Mouse (Mus musculus): ENCODE data around the gene Secisbp2l. TPM values are rescaled to one million over a fixed set of nuclear protein-coding genes. Genes with fewer than 3 reads are reported as not detected.

The Secisbp2l gene
- polyA plus RNA-seq, 1 experiment, result 6.4 TPM

DNA sequence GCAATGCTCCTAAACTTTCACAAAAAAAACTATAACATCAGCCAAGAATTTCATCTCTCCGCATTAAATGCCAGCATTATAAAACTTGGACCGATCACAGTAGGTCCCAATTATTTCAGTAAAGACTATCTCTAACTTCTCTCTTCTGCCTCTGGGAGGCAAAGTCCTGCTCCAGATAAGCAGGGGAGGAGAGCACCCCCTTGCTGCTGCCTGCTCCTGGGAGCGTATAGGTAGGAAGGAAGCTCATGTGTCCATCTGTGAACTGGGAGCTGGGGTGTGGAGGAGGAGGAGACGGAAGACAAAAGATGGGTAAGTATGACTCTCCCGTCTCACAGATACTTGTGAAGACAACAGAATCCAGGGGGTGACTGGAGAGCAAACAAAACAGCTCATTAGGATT is 44.0 kb downstream of the Secisbp2l start:
- no peak for TF ChIP-seq GATA1 (IDR thresholded peaks at IDR 0.05; ENCODE audit: low read length)

DNA sequence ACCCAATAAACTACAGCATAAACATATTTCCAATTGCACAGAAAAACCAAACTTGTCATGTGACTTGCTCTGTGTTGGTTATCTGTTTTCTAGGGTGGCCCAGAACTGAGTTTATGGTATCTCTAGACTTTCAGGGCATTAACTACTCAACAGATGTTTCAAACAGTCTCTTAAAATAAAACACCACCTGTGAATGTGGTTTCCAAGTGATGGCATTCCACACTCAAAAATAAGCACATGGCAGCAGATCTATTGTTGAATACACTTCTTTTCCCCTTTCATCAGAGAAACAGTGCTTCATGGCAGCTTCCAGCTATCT is 46.7 kb downstream of the Secisbp2l start:
- no peak for TF ChIP-seq GATA1 (IDR thresholded peaks at IDR 0.05; ENCODE audit: low read length)

DNA sequence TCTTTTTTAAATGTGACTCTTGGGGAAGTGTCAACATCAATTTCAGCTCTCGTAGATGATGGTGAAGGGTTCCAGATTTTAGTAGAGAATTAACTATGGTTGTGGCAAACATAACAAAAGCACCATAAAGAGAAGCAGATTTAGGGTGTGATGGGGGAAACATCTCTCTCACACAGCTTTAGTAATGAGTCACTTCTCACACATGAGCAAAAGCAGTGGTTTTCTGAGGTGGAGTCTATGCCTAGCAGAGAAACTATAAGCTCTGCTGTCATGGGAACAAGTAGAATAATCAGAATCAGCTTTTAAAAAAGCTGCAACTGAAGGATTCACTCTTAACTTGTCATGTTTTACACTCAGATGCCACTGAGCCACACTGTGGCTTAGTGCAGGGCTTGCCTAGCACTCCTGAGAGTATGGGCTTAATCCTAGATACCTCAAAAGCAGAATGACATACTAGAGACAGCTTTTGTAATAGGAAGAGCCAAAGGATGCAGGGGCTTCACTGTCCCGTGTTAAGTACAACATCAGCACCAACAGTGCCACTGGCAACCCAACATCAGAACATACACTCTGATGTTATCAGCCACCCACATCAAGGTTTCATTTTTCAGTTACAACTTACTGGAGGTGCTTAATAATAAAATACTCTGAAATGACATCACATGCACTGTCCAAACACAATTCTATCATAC is 47.2 kb downstream of the Secisbp2l start:
- no peak for TF ChIP-seq GATA1 (IDR thresholded peaks at IDR 0.05; ENCODE audit: low read length)

DNA sequence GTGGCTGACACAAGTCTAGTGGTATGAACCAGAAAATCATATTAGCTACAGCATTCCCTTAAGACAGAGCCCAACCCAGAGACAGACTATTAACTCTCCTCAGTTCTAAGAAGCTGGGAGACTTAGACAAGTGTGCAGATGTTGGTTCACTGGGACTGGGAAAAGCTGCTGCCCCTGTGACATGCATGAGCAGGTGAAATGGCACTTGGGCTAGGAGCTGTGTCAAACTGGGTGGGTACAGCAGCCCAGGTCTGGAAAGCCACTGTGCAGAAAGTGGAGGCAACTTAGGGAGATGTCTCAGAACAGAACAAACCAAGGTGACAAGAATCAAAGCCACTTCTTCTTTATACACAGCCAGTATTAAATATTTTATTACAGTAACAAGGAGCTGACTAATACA is 47.9 kb downstream of the Secisbp2l start:
- TF ChIP-seq GATA1 (IDR thresholded peaks at IDR 0.05; ENCODE audit: low read length), result no peak

DNA sequence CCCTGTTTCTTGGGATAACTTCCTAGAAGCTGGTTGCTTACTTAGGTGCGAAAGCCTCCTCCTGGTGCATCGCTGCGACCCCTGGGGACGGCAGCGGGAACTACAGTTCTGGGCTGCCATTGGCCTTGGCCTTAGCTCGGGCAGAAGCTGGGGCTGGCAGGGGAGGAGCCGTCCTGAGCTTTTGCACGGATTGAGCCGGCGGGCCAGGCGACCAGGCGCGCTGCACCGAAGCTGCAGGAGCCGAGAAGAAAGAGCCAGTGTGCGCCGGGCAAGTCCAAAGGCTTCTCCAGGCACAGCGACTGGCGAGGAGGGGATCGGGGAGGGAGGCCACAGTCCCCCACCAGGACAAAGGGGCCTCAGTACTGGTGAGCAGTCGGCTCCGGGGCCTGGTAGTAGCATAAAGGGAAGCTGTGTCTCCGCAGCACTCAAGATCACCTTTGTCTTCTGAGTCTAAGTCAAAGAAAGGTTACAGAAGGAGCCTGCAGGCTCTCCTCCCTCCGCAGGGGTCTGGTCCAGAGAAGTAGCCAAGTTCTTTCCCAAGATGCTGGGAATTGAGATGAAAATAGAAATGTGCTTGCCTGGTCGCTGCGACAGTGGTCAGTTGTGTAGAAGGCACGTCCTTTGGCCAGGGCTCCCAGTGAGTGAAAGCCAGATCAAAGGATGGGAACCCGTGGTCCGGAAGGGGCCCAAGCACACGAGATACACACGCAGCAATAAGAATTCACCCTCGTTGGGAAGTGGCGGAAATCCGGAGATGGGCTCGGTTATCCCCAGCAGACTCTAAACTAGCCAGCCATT is 50.7 kb downstream of the Secisbp2l start:
- no peak for TF ChIP-seq GATA1 (IDR thresholded peaks at IDR 0.05; ENCODE audit: low read length)

DNA sequence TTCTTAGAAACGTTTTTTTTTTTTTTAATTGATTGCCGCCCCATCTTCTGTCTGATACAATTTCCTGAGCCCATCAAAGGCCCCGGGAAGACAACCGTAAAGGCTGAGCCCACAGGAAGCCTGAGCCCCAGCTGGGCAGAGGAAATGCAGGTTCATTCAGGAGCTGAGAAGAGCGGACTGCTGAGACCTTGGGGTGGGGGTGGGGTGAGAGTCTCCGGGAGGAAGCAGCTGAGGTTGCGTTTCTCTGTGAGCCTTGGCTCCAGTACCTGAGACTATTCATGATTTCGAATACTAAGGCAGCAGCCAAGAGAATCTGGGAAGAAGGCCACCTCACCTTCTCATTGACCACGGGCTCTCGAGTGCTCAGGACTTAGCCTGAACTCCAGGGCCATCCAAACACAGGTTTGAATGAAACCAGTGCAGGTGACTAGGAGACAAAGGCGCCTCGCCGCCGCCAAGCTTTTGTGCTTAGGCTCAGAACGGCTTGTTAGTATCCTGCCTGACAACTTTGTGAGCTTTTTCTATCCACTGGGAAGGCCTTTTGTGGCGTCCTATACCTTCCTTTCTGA is 58.0 kb downstream of the Secisbp2l start:
- TF ChIP-seq GATA1 (IDR thresholded peaks at IDR 0.05; ENCODE audit: low read length), result no peak

DNA sequence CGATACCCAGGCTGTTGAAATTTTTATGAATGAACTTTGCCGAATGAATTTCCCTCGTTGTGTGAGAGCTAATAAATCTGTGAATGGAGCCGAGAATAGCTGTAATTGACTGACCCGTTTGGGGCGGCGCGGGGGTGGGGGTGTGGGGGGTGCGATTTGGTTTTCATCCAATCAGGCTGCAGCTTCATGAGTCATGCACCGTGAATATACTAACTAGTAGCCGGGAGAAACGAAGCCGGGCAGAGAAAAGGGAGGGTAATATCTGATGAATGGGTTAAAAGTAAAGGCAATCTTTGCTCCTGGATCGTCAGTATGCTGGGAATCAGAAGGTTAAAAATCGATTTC is 58.6 kb downstream of the Secisbp2l start, which contains the start of gene Shc4:
Shc4 (minus strand) TSS at position 63 of the 345 bp plus-strand sequence.
- TF ChIP-seq GATA1 (IDR thresholded peaks at IDR 0.05; ENCODE audit: low read length), result no peak

DNA sequence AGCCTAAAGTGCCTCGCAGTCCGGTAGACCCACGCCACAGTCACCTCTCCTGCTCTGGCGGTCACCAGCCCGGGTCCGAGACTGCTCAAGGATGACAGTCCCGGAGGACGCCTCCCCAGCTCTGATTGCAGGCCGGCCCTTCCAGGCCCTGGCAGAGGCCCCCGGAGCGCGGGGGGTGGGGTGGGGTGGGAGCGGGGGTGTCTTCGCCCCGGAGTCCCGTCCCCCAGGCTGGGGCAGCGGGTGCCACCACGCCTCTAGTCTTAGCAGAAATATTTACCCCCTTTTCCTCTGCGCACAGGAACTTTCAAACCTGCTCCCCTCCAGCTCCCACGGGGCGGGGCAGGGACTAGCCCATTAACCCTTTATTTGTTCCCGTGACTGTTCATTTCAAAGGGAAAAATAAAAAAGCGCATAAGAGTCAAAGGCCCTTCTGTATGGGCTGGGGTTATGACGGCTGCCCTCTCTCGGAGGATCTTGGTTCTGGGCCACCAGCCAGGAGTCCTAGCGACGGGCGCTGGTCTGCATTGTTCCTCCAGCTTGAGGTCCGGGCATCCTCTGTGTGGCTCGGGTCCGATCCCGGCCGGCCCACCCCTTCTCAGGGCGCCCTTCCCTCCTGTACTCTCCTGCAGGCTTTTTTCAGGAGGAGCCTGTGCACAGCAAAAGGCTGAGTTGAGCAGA is 59.1 kb downstream of the Secisbp2l start:
- no peak for TF ChIP-seq GATA1 (IDR thresholded peaks at IDR 0.05; ENCODE audit: low read length)

DNA sequence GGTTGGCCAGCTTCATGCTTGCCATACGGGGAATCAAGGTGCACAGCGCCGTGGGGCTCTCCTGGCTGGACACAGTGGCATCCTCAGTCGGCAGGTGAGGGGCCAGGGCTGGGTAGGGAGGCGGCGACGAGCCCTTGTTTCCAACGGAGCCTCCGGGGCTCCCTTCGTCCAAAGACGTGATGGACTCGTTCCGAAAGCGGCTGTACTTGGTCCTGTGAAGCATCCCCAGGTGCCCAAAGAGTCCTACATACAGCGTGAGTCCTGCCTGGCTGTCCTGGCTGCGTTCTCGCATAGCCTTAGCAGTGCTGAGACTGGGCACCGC is 59.6 kb downstream of the Secisbp2l start:
- no peak for TF ChIP-seq GATA1 (IDR thresholded peaks at IDR 0.05; ENCODE audit: low read length)

DNA sequence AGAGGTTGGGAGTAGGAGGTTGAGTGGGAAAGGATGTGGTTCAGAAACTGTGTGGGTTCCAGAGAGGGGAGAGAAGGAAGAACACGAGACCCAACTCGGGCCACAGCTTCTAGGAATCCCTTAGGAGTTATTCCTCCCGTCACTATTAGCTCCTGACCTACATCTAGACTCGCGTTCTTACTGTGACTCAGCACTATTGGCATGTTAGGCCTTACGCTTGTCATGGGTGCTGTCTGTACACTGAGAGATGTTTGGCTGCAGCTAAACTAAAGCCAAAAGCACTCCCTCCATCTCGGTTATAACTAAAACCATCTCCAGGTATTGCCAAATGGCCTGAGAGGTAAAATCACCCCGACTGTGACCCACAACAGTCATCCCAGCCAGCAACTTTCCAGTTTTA is 66.1 kb downstream of the Secisbp2l start:
- no peak for TF ChIP-seq GATA1 (IDR thresholded peaks at IDR 0.05; ENCODE audit: low read length)

DNA sequence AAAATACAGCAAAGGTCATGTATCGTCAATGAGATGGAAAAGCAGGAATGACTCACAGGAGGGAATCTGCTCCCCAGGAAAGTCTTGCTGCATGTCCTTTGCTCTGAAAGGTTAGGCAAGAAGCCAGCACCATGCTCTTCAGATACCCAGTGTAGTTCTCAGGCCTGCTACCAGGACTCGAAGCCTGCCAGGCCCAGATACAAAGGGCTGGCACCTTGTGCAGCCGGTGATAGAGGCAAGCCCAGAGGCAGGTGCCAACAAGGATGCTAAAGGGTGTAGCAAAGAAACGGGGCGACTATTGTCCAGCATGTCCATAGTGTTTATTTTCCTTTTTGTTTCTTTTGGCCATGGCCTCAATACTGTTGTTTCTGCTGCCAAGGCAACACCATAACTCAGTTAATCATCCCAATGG is 76.2 kb downstream of the Secisbp2l start:
- no peak for TF ChIP-seq GATA1 (IDR thresholded peaks at IDR 0.05; ENCODE audit: low read length)

DNA sequence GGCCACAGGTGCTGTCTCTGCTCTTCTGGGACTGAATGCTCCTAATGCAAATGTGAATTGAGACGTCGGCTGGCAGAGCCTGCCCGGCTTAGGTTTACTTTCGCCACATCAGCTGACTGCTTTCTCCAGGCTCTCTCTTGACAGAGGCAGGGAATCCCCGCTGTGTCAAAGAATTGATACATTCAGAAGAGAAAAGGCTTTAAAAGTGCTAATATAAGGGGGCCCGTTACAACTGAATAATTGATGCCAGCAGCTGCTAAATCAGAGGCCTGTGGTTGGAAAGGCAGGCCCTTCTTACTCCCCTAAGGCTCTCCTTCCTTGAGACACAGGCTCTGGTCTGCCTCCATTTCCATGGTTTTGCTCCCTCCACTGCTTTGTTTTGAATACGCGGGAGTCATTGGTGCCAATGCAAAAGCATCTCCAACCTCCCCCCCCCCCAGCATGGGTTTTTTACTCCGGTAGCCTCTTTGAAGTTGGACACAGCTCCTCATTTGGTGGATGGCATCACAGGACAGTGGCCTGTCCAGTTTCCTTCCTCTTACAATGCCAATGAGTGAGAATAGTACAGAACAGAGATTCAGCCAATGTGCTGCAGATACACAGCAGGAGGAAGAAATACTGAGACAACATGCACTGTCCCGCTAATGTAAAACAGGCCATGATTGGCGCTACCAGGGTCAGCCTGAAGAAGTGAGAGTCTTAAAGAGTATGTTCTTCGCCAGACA is 77.6 kb downstream of the Secisbp2l start:
- no peak for TF ChIP-seq GATA1 (IDR thresholded peaks at IDR 0.05; ENCODE audit: low read length)

DNA sequence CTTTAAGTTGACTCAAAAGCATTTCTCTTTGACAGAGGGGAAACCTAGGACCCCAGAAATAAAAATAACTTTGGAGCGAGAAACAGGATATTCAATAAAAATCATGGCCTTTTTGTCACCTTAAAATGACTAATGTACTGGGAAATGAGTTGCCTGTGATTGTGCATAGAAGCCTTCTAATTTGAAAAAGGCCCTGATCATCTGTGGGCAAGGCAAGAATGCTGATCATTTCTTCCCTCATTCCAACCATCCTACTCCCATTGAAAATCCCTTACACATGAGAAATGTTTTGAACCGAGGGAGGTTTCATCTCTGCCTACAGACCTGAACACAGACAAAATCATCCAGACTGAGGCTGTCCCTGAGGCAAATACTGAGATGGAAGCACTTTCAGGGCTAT is 79.8 kb downstream of the Secisbp2l start:
- no peak for TF ChIP-seq GATA1 (IDR thresholded peaks at IDR 0.05; ENCODE audit: low read length)

DNA sequence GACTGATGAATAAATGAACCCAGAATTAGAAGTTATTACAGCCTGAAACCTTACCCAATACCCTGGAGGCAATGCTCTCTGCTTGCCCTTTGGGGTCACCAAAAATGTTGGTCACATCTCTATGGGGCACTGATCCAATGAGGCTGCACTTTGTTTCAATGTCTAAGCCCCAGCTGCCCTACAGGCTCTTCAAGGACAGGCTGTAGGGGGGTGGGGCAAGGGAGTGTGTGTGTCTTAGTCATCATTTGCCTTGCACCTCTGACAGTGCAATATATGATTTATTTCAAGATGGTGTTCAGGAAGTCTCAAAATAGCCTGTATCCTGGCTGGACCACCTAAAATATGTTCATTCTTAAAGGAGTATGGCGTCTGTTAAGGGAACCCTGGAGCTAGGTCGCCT is 81.1 kb downstream of the Secisbp2l start:
- no peak for TF ChIP-seq GATA1 (IDR thresholded peaks at IDR 0.05; ENCODE audit: low read length)

DNA sequence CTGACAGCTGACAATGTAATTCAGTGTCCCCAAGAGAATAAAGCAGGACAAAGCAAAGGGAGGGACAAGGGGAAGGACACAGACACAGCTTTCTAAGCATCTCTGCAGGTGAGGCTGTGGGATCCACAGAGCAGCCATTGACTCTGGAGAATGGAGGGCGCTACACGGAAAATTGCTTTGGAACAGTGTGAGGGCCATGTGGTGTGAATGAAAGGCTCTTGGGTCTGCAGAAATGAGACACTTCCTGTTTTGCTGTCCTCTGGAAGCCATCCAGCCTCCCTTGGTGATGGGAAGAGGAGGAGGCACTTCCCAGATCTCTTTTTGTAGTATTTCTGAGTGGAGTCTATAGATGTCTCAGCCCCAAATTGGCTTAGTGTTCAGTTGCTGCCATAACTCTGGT is 86.5 kb downstream of the Secisbp2l start:
- TF ChIP-seq GATA1 (IDR thresholded peaks at IDR 0.05; ENCODE audit: low read length), result no peak

DNA sequence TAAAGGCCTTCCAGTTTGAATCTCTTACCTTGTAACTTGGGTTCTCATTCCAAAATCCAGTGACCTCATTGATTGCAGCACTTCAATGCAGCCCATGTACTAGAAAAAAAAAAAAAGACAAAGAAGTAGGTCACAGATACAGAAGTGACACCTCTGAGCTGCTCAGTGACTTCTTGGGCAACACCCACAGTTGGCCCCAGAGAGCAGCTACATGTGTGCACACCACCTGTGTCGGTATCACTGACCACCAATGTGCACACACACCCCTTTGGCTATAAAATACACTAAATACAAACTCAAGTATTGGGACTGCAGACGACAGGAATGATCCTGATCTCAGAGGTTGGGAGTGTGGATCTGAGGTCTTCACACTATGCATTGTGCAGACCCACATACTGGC is 87.9 kb downstream of the Secisbp2l start:
- TF ChIP-seq GATA1 (IDR thresholded peaks at IDR 0.05; ENCODE audit: low read length), result no peak

Measured in G1E-ER4 (cell line).